Mouse (Mus musculus) neural tube, embryonic 12.5 days (tissue): ENCODE results near the gene Ap1ar. TPM values are rescaled to one million over a fixed set of nuclear protein-coding genes. Genes with fewer than 3 reads are reported as not detected.

ENCODE experiments used
- ATAC-seq: fragments of 200-750 bp; cut with Nextera tagmentation; 2 replicates; pipeline ENCODE4 v1.8.0; 2017; ENCODE audit warnings: low read depth, mild to moderate bottlenecking, moderate TSS enrichment, moderate library complexity; ENCODE audit not compliant: low FRiP score
- H3K27ac ChIP-seq: fragments of 300-500 bp; sonication (generic); 2 replicates; pipeline ENCODE4 v1.5.1; 2016
- H3K27me3 ChIP-seq: fragments of 300-500 bp; sonication (generic); replicated peaks from 2 replicates; pipeline ENCODE4 v1.6.1; 2016; ENCODE audit warnings: mild to moderate bottlenecking
- H3K36me3 ChIP-seq: fragments of 300-500 bp; sonication (generic); 2 replicates; pipeline ENCODE4 v1.6.1; 2016; ENCODE audit warnings: mild to moderate bottlenecking
- H3K4me1 ChIP-seq: fragments of 300-500 bp; sonication (generic); 2 replicates; pipeline ENCODE4 v1.6.1; 2016
- H3K4me2 ChIP-seq: fragments of 300-500 bp; sonication (generic); replicated peaks from 2 replicates; pipeline ENCODE4 v1.6.1; 2016; ENCODE audit warnings: mild to moderate bottlenecking
- H3K4me3 ChIP-seq: fragments of 300-500 bp; sonication (generic); 2 replicates; pipeline ENCODE4 v1.5.1; 2016
- H3K9ac ChIP-seq: fragments of 300-500 bp; sonication (generic); 2 replicates; pipeline ENCODE4 v1.6.1; 2016; ENCODE audit warnings: mild to moderate bottlenecking
- H3K9me3 ChIP-seq: fragments of 300-500 bp; sonication (generic); 2 replicates; pipeline ENCODE4 v1.6.1; 2016; ENCODE audit warnings: mild to moderate bottlenecking
- WGBS: fragments of 180-500 bp; shearing (Covaris S2); methylation state at CpG from one replicate; pipeline ENCODE4 v1.1.7; 2016; 5-methylcytosine and 5-hydroxymethylcytosine counted together
- polyA plus RNA-seq: library from polyadenylated mRNA; unstranded; fragments of >200 nt; fragmentation: Nextera tagmentation; extraction: Ambion mirVana; gene quantifications from 2 replicates; pipeline ENCODE4 v1.2.1, GENCODE M21; 2016

Gene Ap1ar
- polyA plus RNA-seq, result 85.8 and 93.6 TPM in 2 replicates

GRCm38 (mm10) chr3:127837154-127837865, at the start of gene Ap1ar:
TSS of gene Ap1ar (minus strand) at chr3:127837523.
- Histone ChIP-seq H3K27me3 (no peaks in the 10 kb centered on the region), H3K27ac (peak within 1 kb of the TSS; percentile 82), H3K9ac (peak within 1 kb of the TSS; percentile 96), H3K36me3 (no peaks in the 10 kb centered on the region), H3K4me2 (peak within 1 kb of the TSS; percentile 91), H3K4me3 (peak within 1 kb of the TSS; percentile 91), H3K9me3 (no peaks in the 10 kb centered on the region), H3K4me1 (peaks cover 20% of the 10 kb centered on the region)
- WGBS, result under 1% methylated on average over 83 of the region's 89 CpGs
- ATAC-seq, result peak; percentile 97

GRCm38 (mm10) chr3:127881684-127882083, 44.4 kb upstream of the Ap1ar start:
- Histone ChIP-seq H3K36me3 (no peaks in the 10 kb centered on the region), H3K4me3 (no peak overlapping the region), H3K27me3 (no peaks in the 10 kb centered on the region), H3K9ac (no peak overlapping the region), H3K27ac (no peak overlapping the region), H3K9me3 (no peaks in the 10 kb centered on the region), H3K4me2 (no peak overlapping the region), H3K4me1 (no peaks in the 10 kb centered on the region; the same call in 1 of the 2 replicates)
- no peak for ATAC-seq
- WGBS, result 61% methylated on average over 2 of the region's 2 CpGs

- H3K4me2 ChIP-seq, result no peak overlapping the region
- H3K4me3 ChIP-seq, result no peak overlapping the region
- no peaks in the 10 kb centered on the region; the same call in 1 of the 2 replicates for H3K4me1 ChIP-seq
- H3K9ac ChIP-seq, result no peak overlapping the region
- no peak for ATAC-seq
- no peaks in the 10 kb centered on the region for H3K27me3 ChIP-seq
- H3K36me3 ChIP-seq, result no peaks in the 10 kb centered on the region
- WGBS, result 86% methylated on average over 3 of the region's 3 CpGs
- no peak overlapping the region for H3K27ac ChIP-seq
- no peaks in the 10 kb centered on the region for H3K9me3 ChIP-seq
Observed at GRCm38 (mm10) chr3:127879968-127880367, 42.6 kb upstream of the Ap1ar start.

- H3K4me1 ChIP-seq, result peaks cover 12% of the 10 kb centered on the region; the same call in 1 of the 2 replicates
- no peaks in the 10 kb centered on the region for H3K9me3 ChIP-seq
- no peaks in the 10 kb centered on the region for H3K27me3 ChIP-seq
- no peak overlapping the region for H3K9ac ChIP-seq
- WGBS, result 88% methylated on average over 2 of the region's 2 CpGs
- no peak overlapping the region for H3K4me2 ChIP-seq
- no peak overlapping the region for H3K27ac ChIP-seq
- no peak overlapping the region for H3K4me3 ChIP-seq
- ATAC-seq, result no peak
- no peaks in the 10 kb centered on the region for H3K36me3 ChIP-seq
Observed at GRCm38 (mm10) chr3:127875509-127875908, 38.2 kb upstream of the Ap1ar start.

- Histone ChIP-seq H3K9me3 (no peaks in the 10 kb centered on the region), H3K4me2 (no peak overlapping the region), H3K4me1 (peaks cover 12% of the 10 kb centered on the region; the same call in 1 of the 2 replicates), H3K27me3 (no peaks in the 10 kb centered on the region), H3K36me3 (no peaks in the 10 kb centered on the region), H3K27ac (no peak overlapping the region), H3K4me3 (no peak overlapping the region), H3K9ac (no peak overlapping the region)
- no peak for ATAC-seq
- WGBS, result 60% methylated on average over 7 of the region's 7 CpGs
Observed at GRCm38 (mm10) chr3:127875059-127875458, 37.7 kb upstream of the Ap1ar start.

GRCm38 (mm10) chr3:127874254-127874883, 37.0 kb upstream of the Ap1ar start:
- Histone ChIP-seq H3K4me1 (peaks cover 12% of the 10 kb centered on the region; the same call in 1 of the 2 replicates), H3K27ac (0 out of 2 replicates have a peak overlapping the region, but pooled peaks have one; percentile 38), H3K9me3 (no peaks in the 10 kb centered on the region), H3K4me2 (no peak overlapping the region), H3K4me3 (no peak overlapping the region), H3K27me3 (no peaks in the 10 kb centered on the region), H3K36me3 (no peaks in the 10 kb centered on the region), H3K9ac (no peak overlapping the region)
- WGBS, result 7% methylated on average over 4 of the region's 4 CpGs
- ATAC-seq, result peak; percentile 95

GRCm38 (mm10) chr3:127871575-127871974, 34.3 kb upstream of the Ap1ar start:
- Histone ChIP-seq H3K4me2 (no peak overlapping the region), H3K27me3 (no peaks in the 10 kb centered on the region), H3K9ac (no peak overlapping the region), H3K36me3 (no peaks in the 10 kb centered on the region), H3K4me1 (peaks cover 15% of the 10 kb centered on the region; the same call in 1 of the 2 replicates), H3K9me3 (no peaks in the 10 kb centered on the region), H3K4me3 (no peak overlapping the region), H3K27ac (no peak overlapping the region)
- WGBS, result 85% methylated on average over 9 of the region's 9 CpGs
- ATAC-seq, result no peak

- no peak overlapping the region for H3K4me2 ChIP-seq
- no peaks in the 10 kb centered on the region for H3K36me3 ChIP-seq
- no peaks in the 10 kb centered on the region for H3K9me3 ChIP-seq
- WGBS, result 38% methylated on average over 5 of the region's 5 CpGs
- H3K27ac ChIP-seq, result no peak overlapping the region
- no peak overlapping the region for H3K4me3 ChIP-seq
- ATAC-seq, result peak; percentile 84
- no peaks in the 10 kb centered on the region for H3K27me3 ChIP-seq
- no peak overlapping the region for H3K9ac ChIP-seq
- peaks cover 9% of the 10 kb centered on the region; the same call in 1 of the 2 replicates for H3K4me1 ChIP-seq
Observed at GRCm38 (mm10) chr3:127868880-127869279, 31.6 kb upstream of the Ap1ar start.

- Histone ChIP-seq H3K4me3 (no peak overlapping the region), H3K4me1 (0 out of 2 replicates have a peak, but pooled peaks cover 3% of the 10 kb centered on the region), H3K9ac (no peak overlapping the region), H3K36me3 (no peaks in the 10 kb centered on the region), H3K4me2 (no peak overlapping the region), H3K9me3 (no peaks in the 10 kb centered on the region), H3K27me3 (no peaks in the 10 kb centered on the region), H3K27ac (no peak overlapping the region)
- no peak for ATAC-seq
- 56% methylated on average over 9 of the region's 9 CpGs for WGBS
Observed at GRCm38 (mm10) chr3:127868046-127868758, 30.9 kb upstream of the Ap1ar start.

- 42% methylated on average over 2 of the region's 2 CpGs for WGBS
Observed at GRCm38 (mm10) chr3:127864242-127864641, 26.9 kb upstream of the Ap1ar start.

GRCm38 (mm10) chr3:127863571-127863970, 26.2 kb upstream of the Ap1ar start:
- H3K36me3 ChIP-seq, result no peaks in the 10 kb centered on the region
- no peak overlapping the region for H3K4me3 ChIP-seq
- H3K4me1 ChIP-seq, result 0 out of 2 replicates have a peak, but pooled peaks cover 3% of the 10 kb centered on the region
- no peaks in the 10 kb centered on the region for H3K9me3 ChIP-seq
- H3K27ac ChIP-seq, result no peak overlapping the region
- ATAC-seq, result no peak
- no peak overlapping the region for H3K4me2 ChIP-seq
- H3K9ac ChIP-seq, result no peak overlapping the region
- no peaks in the 10 kb centered on the region for H3K27me3 ChIP-seq
- 79% methylated on average over 3 of the region's 3 CpGs for WGBS

More at GRCm38 (mm10) chr3:127864242-127864641, 26.9 kb upstream of the Ap1ar start:
- no peak overlapping the region for H3K4me3 ChIP-seq
- 0 out of 2 replicates have a peak, but pooled peaks cover 3% of the 10 kb centered on the region for H3K4me1 ChIP-seq
- no peaks in the 10 kb centered on the region for H3K27me3 ChIP-seq
- no peaks in the 10 kb centered on the region for H3K9me3 ChIP-seq
- no peaks in the 10 kb centered on the region for H3K36me3 ChIP-seq
- ATAC-seq, result no peak
- H3K9ac ChIP-seq, result no peak overlapping the region
- no peak overlapping the region for H3K27ac ChIP-seq
- H3K4me2 ChIP-seq, result no peak overlapping the region

GRCm38 (mm10) chr3:127862479-127862878, 25.2 kb upstream of the Ap1ar start:
- H3K27ac ChIP-seq, result no peak overlapping the region
- 73% methylated on average over 4 of the region's 4 CpGs for WGBS
- no peaks in the 10 kb centered on the region for H3K4me1 ChIP-seq
- no peak overlapping the region for H3K4me2 ChIP-seq
- no peaks in the 10 kb centered on the region for H3K36me3 ChIP-seq
- no peaks in the 10 kb centered on the region for H3K27me3 ChIP-seq
- no peaks in the 10 kb centered on the region for H3K9me3 ChIP-seq
- no peak for ATAC-seq
- no peak overlapping the region for H3K4me3 ChIP-seq
- no peak overlapping the region for H3K9ac ChIP-seq
